Mouse (Mus musculus) colon, adult 2 months (tissue): ENCODE results near the gene Pfn1. TPM values are rescaled to one million over a fixed set of nuclear protein-coding genes. Genes with fewer than 3 reads are reported as not detected.

ENCODE experiments used
- polyA plus RNA-seq: library from polyadenylated mRNA; depleted of rRNA; stranded (reverse); fragments of >200 nt; gene quantifications from 2 replicates; pipeline ENCODE4 v1.2.3, GENCODE M21; 2012; rRNA removed

The Pfn1 gene
- 2,946 and 3,327 TPM in 2 replicates for polyA plus RNA-seq

DNA sequence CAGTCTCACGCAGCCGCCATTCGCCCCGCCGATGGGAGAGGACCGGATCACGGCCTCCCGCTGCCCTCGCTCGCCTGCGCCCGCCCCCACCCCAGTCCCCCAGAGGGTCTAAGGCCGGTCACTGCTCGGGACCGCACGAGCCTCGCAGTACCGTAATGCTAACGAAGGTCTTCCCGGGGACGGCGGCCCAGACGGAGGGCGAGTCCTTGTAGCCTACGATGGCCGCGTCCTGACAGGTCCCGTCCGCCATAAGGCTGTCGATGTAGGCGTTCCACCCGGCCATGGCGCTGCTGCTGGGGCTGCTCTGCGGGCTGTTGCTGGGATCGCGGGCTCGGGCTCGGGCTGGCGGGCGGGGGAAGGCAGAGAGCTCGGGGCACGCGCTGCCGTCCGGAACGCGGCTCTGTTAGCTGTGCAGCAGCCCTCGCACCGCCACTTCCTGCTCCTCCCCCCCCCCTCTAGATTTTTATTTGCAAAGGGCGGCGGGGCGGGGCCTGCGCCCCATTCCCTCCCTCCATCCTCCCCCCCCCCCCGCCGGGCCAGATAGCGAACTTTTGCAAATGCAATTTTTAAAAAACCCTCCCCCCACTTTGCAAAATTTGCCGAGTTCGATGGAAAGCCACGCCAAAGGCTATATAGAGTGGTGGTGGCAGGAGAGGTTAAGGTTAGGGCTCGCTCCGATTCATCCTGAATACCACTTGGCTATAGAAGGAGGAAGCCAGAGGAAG is at the start of gene Pfn1:
Gene Pfn1, minus strand, starts transcription at position 447 of the 725 bp plus-strand sequence.

DNA sequence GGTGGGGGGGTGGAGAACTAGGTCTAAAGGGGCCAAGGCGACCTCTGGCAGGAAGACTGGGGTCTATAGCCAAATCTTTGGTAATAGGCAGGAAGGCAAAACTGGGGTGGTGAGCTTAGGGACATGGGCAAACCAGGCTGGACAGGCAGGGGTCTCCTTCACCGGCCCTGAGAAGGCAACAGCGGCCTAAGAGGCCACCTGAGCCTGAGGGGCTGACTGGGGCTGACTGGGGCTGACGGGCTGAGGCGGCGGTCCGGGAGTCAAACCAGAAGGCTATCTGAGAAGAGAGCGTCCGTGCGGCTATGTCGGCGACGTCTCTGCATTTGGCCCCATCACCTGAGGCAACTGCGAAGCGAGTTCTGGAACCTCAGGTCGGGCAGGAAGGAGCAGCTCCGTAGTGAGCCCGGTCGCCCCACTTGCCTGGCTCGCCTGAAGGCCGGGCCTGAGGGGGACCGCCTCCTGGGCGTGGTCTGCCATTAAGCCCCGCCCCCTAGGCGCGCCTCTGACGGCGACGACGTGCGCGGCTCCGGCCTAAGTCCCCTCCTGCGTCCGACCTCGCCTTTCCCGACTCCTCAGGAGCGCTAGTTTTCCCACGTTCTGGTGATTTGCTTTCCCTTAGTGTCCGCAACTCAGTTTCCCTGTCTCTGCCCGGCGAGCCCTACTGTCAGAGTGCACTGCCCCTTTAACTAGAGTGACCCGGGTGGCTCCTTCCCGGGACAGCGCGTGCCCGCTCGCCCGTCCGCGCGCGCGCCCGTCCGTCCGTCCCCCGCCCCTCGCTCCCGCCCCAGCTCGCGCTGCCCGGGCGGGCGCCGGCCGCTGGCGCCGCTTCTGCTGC is 45.5 kb upstream of the Pfn1 start, which contains the start of the genes Inca1 and Kif1c:
Gene Inca1, minus strand, starts transcription at position 434 of the 835 bp plus-strand sequence.
Gene Kif1c, plus strand, starts transcription at position 827 of the 835 bp plus-strand sequence.

DNA sequence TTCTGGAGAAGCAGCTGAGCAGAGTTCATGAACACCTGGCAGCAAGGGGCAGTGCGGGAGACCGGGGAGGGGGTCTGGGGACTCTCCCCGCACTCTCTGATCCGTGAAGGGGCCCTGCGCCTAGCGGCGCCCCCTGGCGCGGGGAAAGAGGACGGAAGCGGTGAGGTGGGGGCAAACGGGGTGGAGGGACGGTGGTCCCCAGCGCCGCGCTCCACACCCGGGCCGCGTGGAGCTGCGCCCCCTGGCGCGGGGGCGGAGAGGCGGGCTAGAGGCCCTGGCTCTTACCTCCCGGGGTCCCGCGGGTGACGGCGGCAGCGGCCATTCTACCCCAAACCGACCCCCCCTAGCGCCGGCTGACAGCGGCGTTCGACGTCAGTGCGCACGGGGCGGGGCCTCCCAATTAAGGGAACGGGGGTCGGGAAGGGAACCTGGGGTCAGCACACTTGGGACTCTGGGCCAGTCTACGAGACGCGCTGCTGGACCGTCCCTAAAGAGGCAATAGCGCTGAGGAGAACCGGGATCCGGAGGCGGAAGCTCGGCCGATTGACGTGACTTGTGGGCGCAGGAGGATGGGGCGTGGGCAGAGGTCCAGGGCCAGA is 33.3 kb upstream of the Pfn1 start, which contains the start of gene Camta2:
Gene Camta2, minus strand, starts transcription at position 505 of the 599 bp plus-strand sequence.

DNA sequence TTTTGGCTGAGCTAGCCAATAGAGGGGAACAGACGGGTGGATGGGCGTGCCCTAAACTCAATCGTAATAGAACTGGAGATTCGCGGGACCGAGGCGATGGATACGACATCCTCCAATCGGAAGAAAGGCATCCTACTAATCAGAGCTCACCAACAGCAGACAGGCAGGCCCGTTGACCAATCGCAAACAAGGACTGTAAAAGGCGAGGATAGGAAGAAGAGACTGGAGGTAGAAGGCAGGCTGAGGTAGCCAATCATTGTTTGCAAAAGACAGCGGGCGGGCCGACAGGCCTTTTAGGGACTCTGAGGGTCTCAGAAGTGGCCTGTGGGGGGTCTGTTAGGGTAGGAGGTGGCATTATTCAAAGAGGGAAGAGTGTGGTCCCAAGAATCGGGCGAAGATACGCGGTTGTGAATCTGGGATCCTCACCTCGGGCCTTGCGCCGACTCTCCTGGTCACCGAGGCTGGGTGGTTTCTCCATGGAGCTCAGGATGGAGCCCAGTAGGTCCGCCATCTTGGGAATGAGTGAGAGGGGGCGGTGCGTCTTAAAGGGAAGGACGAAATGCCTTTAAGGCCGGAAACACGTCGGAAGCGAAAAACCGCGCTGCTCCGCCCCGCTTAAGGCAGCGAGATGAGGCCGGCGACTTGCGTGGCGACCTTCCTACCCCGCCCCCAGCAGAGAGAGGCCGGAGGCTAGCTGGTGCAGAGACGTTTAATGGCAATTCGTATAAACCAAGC is 14.5 kb upstream of the Pfn1 start, which contains the start of gene Spag7:
Gene Spag7, minus strand, starts transcription at position 646 of the 735 bp plus-strand sequence.

DNA sequence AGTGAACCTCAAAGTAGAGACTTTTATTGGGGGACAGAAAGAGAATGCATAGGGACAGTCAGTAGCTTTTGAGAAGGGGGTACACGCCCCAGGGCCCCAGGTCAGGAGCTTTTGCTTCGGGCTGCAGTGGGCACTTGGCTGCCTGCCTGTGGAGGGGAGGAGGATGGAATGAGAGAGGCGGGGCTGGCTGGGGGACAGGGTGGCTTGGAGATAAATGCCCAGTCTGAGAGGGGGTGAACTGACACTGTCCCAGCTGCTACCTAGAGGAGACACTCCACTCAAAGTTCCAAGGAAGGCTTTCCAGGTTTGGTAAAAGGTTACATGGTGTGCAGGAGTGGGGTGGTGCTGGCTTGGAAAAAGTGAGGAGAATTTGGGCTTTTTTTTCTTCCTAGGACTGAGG is 2.5 kb upstream of the Pfn1 start, which contains the start of gene Eno3:
Gene Eno3, plus strand, starts transcription at position 239 of the 400 bp plus-strand sequence.

DNA sequence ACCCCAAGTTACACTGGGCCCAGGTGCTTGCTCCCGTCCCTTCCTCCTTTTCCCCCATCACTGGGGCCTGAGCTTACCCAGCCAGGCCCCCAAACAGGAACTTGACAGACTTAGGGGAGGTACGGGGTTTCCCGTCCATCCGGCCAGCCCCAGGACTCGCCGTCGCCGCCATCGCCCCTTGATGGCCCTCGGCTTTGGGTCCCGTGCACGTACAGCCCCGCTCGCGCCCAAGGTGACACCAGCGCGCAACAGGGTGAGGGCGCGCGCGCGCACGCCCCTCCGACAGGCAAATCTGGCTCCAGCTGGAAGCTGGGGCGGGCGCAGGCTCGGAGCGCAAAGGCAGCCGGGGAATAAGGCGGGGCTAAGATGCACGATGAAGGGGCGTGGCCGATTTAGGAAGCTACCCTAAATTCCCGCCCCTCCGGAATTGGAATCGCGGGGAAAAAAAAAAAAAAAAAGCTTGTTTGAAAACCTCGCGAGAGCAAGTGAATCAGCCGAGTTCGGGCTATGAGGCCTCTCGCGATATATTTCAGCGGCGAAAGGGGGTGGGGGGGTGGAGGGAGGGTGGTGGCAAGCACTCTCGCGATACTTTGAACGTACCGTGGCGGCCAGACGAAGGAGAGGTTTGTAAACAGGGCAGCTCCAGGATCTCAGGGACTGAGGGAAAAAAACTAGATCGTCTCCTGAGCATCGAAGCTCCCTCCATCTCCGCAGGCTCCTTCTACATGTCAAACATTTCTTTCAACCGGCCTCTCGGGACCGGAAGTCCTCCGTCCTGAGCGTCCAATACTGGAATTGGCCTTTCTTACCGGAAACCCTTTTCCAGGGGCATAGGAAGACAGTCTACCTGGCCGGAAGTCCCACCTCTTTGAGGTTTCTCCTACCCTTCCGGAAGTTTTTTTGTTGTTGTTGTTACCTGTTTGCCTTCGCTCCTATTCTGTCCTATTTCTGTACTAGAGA is 7.5 kb downstream of the Pfn1 start, which contains the start of the genes Rnf167 and Slc25a11:
Gene Rnf167, plus strand, starts transcription at position 545 of the 960 bp plus-strand sequence.
Gene Slc25a11, minus strand, starts transcription at position 789 of the 960 bp plus-strand sequence.

DNA sequence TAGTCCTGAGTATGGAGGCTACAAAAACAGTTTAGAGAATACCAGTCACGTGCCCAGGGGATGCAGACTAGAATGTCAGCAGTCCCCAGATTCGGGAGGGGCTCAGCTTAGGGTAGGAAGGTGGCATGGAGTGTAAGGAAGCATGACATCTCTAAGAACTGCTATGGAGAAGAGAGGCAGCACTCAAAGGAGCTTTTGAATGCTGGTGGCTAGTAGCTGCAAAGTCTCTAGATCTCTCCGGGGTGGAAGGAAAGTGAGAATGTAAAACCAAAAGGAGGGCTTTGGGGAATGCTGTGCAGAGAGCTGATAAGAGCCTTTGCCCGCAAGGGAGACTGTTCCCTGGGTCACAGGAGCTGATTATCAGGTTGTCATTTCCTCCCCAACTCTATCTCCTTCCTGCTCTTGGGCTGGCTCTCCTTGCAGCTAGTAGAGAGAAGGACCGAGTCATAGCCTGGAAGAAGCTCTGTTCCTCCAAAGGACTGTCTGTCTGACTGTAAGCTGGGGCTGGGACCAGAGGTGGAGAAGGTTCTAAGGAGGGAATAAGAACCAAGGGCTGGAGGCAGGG is 15.6 kb downstream of the Pfn1 start, which contains the start of gene Gp1ba:
Gene Gp1ba, plus strand, starts transcription at position 409 of the 565 bp plus-strand sequence.

DNA sequence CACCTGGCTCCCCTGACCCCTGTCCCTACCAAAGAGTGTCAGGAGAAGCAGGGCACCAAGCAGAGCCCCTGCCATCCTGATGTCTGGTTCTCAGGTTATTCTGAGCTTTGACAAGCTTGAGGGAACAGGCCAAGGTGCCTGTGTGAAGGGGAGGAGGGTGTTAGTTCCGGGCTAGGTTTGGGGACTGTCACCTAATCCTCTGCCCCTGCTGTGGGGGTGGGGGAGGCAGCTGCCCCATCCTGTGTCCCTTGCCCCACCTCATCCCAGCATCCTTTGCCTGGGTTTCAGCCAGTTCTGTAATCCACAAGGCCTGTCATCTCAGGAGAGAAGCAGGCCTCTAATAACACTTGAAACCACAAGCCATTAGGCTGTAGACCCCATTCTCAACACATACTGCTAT is 35.3 kb downstream of the Pfn1 start, which contains the start of gene Chrne:
Gene Chrne, minus strand, starts transcription at position 116 of the 400 bp plus-strand sequence.

DNA sequence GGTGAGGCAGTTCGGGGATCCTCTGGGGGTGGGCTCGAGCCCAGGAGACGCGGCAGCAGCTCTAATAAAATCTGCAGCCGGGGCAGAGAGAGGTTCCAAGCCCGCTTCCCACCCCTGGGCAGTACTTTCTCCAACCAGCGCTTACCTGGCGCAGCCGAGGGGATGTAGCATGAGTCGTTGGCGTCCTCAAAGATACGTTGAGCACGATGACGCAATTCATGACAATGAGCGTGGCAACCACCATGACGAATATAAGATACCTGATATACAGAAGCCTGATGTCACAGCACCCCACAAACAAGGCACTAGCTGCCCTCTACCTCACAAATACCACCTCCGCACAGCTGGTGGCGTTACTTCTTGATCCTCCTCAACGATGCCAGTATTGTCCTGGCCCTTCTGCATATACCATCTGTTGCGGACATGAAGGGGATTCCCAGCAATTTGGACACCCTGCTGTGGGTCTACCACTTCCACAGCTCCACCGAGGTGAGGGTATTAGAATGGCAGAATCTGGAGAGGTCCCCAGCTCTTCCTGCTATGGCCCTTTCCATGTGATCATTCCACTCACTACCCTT is 38.8 kb downstream of the Pfn1 start, which contains the start of gene 4930544D05Rik:
Gene 4930544D05Rik, plus strand, starts transcription at position 333 of the 578 bp plus-strand sequence.

Other genes with a start within 250 kb of the Pfn1 start
- 13.3 and 14.7 TPM in 2 replicates for gene Pelp1, start 244.6 kb downstream of the Pfn1 start, polyA plus RNA-seq
- 22.9 and 26.3 TPM in 2 replicates for gene Arrb2, start 222.0 kb downstream of the Pfn1 start, polyA plus RNA-seq
- gene Med11, start 202.7 kb downstream of the Pfn1 start, polyA plus RNA-seq = 18.3 TPM in 2 replicates
- 4.1 and 4.6 TPM in 2 replicates for gene Zmynd15, start 195.2 kb downstream of the Pfn1 start, polyA plus RNA-seq
- 21.9 and 24.0 TPM in 2 replicates for gene Cxcl16, start 194.7 kb downstream of the Pfn1 start, polyA plus RNA-seq
- gene Tm4sf5, start 149.4 kb downstream of the Pfn1 start, polyA plus RNA-seq = 2.4 and 3.2 TPM in 2 replicates
- not detected in 2 replicates for gene Vmo1, start 140.0 kb downstream of the Pfn1 start, polyA plus RNA-seq
- gene Gltpd2, start 135.4 kb downstream of the Pfn1 start, polyA plus RNA-seq = 0.16 TPM in 1 of 2 replicates, not detected in the other
- gene Psmb6, start 129.3 kb downstream of the Pfn1 start, polyA plus RNA-seq = 192 and 239 TPM in 2 replicates
- not detected in 2 replicates for gene Gm40193, start 121.7 kb downstream of the Pfn1 start, polyA plus RNA-seq
- 9.8 and 10.3 TPM in 2 replicates for gene Pld2, start 114.6 kb downstream of the Pfn1 start, polyA plus RNA-seq
- gene Mink1, start 91.8 kb downstream of the Pfn1 start, polyA plus RNA-seq = 104 and 119 TPM in 2 replicates
- gene 4930544D05Rik, start 38.8 kb downstream of the Pfn1 start, polyA plus RNA-seq = not detected in 2 replicates
- 0.21 TPM in 1 of 2 replicates, not detected in the other for gene Chrne, start 35.4 kb downstream of the Pfn1 start, polyA plus RNA-seq
- gene Gp1ba, start 15.5 kb downstream of the Pfn1 start, polyA plus RNA-seq = not detected in 2 replicates
- gene Rnf167, start 7.4 kb downstream of the Pfn1 start, polyA plus RNA-seq = 81.7 and 112 TPM in 2 replicates
- gene Slc25a11, start 7.2 kb downstream of the Pfn1 start, polyA plus RNA-seq = 129 and 132 TPM in 2 replicates
- 120 and 156 TPM in 2 replicates for gene Eno3, start 2.6 kb upstream of the Pfn1 start, polyA plus RNA-seq
- gene Spag7, start 14.8 kb upstream of the Pfn1 start, polyA plus RNA-seq = 17.9 and 21.9 TPM in 2 replicates
- 64.7 TPM in 2 replicates for gene Camta2, start 33.5 kb upstream of the Pfn1 start, polyA plus RNA-seq
- 1.1 TPM in 2 replicates for gene Inca1, start 45.5 kb upstream of the Pfn1 start, polyA plus RNA-seq
- gene Kif1c, start 45.9 kb upstream of the Pfn1 start, polyA plus RNA-seq = 112 and 117 TPM in 2 replicates
- 1.1 and 1.3 TPM in 2 replicates for gene Zfp3, start 109.6 kb upstream of the Pfn1 start, polyA plus RNA-seq
- 0.63 and 0.94 TPM in 2 replicates for gene Scimp, start 157.9 kb upstream of the Pfn1 start, polyA plus RNA-seq
- 1.8 and 2.0 TPM in 2 replicates for gene Rabep1, start 190.1 kb upstream of the Pfn1 start, polyA plus RNA-seq